Mouse (Mus musculus) kidney, adult 2 months (tissue): Measurements from ENCODE around the gene Opa3. TPM values are rescaled to one million over a fixed set of nuclear protein-coding genes. Genes with fewer than 3 reads are reported as not detected.

ENCODE experiments used
- DNase-seq: peaks from one replicate; pipeline ENCODE4 v3.0.0; 2021
- H3K27ac ChIP-seq: fragments of 200-500 bp; 2 replicates; pipeline ENCODE4 v1.5.1; 2012; ENCODE audit warnings: low read depth, low read length, control low read depth, inconsistent platforms; ENCODE audit not compliant: insufficient read depth
- H3K27me3 ChIP-seq: fragments of 200-500 bp; replicated peaks from 2 replicates; pipeline ENCODE4 v1.6.1; 2012; ENCODE audit warnings: mild to moderate bottlenecking, moderate library complexity, low read length, inconsistent platforms; ENCODE audit not compliant: control insufficient read depth, insufficient read depth
- H3K36me3 ChIP-seq: fragments of 200-500 bp; 2 replicates; pipeline ENCODE4 v1.6.1; 2012; ENCODE audit warnings: mild to moderate bottlenecking, moderate library complexity, low read length, inconsistent platforms; ENCODE audit not compliant: control insufficient read depth, insufficient read depth
- H3K4me1 ChIP-seq: fragments of 200-500 bp; 2 replicates; pipeline ENCODE4 v1.6.1; 2011; ENCODE audit warnings: low read length; ENCODE audit not compliant: control insufficient read depth, insufficient read depth
- H3K4me3 ChIP-seq: fragments of 200-500 bp; 2 replicates; pipeline ENCODE4 v1.5.1; 2011; ENCODE audit warnings: mild to moderate bottlenecking, low read depth, low read length, control low read depth; ENCODE audit not compliant: insufficient read depth
- CTCF ChIP-seq: fragments of 200-500 bp; conservative IDR thresholded peaks from 2 replicates; pipeline ENCODE4 v1.5.1; 2011; ENCODE audit warnings: low read depth, mild to moderate bottlenecking, control low read depth, low read length, moderate library complexity, mixed read lengths; ENCODE audit not compliant: insufficient read depth, insufficient read length
- POLR2A ChIP-seq: fragments of 200-500 bp; IDR thresholded peaks from one replicate; pipeline ENCODE4 v1.6.1; 2011; ENCODE audit warnings: low read depth, low read length, control low read depth
- WGBS: fragments of 180-500 bp; shearing (Covaris S2); methylation state at CpG from one replicate; pipeline ENCODE4 v1.1.7; 2018; 5-methylcytosine and 5-hydroxymethylcytosine counted together
- polyA plus RNA-seq: library from polyadenylated mRNA; depleted of rRNA; stranded (reverse); fragments of >200 nt; gene quantifications from 2 replicates; pipeline ENCODE4 v1.2.3, GENCODE M21; 2012

Opa3 gene
- polyA plus RNA-seq, 1 experiment, result 41.7 TPM

GRCm38 (mm10) chr7:19235092-19235671 is 7.0 kb downstream of the Opa3 start:
- Histone ChIP-seq H3K27ac (no peak overlapping the region), H3K4me3 (no peak overlapping the region), H3K36me3 (no peaks in the 10 kb centered on the region), H3K4me1 (peaks cover 26% of the 10 kb centered on the region; the same call in 1 of the 2 replicates), H3K27me3 (no peaks in the 10 kb centered on the region)
- TF ChIP-seq CTCF (no peak), POLR2A (no peak)
- WGBS, result 61% methylated on average over 2 of the region's 2 CpGs
- DNase-seq, result no peak

DNA sequence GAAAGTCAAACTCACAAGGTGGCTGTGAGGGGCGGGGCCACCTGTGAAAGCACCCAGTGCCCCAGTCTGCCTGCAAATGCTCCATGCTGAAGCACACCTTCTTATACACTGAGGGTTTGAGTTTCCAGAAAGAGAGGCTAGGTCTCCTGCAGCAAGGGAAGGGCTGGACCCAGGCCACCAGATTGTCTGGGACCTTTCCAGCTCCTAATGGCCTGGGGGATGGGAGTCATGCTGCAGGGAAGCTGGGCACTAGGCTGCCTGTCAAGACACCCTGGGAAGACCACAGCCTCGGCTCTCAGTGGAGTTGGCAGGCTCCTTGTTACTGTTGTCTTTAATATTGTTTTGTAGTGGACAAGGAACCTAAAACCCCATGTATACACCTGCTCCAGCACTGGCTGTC is 8.3 kb downstream of the Opa3 start:
- no peaks in the 10 kb centered on the region for H3K27me3 ChIP-seq
- no peak overlapping the region for H3K4me3 ChIP-seq
- peaks cover 15% of the 10 kb centered on the region; the same call in 1 of the 2 replicates for H3K4me1 ChIP-seq
- no peak for TF ChIP-seq POLR2A
- no peak for TF ChIP-seq CTCF
- no peak overlapping the region for H3K27ac ChIP-seq
- DNase-seq, result no peak
- no peaks in the 10 kb centered on the region for H3K36me3 ChIP-seq
- WGBS, result 62% methylated on average over 2 of the region's 2 CpGs

DNA sequence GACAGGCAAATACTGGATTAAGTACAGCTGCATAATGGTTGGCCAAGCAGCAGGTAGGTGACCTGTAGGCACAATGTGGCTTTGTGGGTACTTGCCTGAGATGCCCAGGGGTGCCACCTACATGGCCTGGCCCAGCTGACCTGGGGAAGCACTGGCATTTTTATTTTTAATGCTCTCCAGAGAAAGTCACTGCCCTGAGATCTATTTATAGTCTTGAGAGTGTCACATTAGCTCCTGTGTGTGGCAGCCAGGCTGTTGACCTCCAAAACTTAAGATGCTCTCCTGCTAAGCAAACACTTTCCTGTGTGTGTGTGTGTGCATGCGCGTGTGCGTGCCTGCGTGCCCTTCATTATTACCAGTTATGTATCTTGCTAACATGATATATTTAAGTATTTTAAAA is 10.2 kb downstream of the Opa3 start:
- Histone ChIP-seq H3K27me3 (no peaks in the 10 kb centered on the region), H3K27ac (no peak overlapping the region), H3K4me3 (no peak overlapping the region), H3K4me1 (peaks cover 3% of the 10 kb centered on the region; the same call in 1 of the 2 replicates), H3K36me3 (no peaks in the 10 kb centered on the region)
- DNase-seq, result no peak
- whole genome bisulfite sequencing, result 91% methylated on average over 4 of the region's 4 CpGs
- TF ChIP-seq CTCF, result no peak
- TF ChIP-seq POLR2A, result no peak

DNA sequence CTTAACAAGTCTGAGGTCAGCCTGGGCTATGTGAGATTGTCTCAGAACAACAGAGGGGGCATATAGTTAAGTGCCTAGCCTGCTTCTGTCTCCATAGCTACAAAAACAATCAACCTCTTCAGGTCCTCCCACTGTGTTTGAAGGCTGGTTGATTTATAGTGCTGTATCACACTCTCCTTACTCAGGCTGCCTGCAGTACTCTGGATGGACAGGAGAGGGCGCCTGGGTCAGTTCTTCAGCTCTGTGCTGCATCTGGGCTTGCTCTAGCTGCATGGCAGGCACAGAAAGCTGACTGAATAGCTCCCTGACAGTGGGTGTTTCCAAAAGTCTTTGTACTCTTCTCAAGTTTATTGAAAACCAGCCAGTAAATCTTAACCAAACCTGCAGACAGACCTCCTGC is 11.3 kb downstream of the Opa3 start:
- H3K4me1 ChIP-seq, result peaks cover 3% of the 10 kb centered on the region; the same call in 1 of the 2 replicates
- DNase-seq, result peak; percentile 92
- TF ChIP-seq POLR2A (no peak), CTCF (peak; percentile 96)
- H3K4me3 ChIP-seq, result no peak overlapping the region
- H3K27ac ChIP-seq, result no peak overlapping the region
- H3K27me3 ChIP-seq, result no peaks in the 10 kb centered on the region
- 0% methylated on average over 1 of the region's 1 CpGs for WGBS
- no peaks in the 10 kb centered on the region for H3K36me3 ChIP-seq

DNA sequence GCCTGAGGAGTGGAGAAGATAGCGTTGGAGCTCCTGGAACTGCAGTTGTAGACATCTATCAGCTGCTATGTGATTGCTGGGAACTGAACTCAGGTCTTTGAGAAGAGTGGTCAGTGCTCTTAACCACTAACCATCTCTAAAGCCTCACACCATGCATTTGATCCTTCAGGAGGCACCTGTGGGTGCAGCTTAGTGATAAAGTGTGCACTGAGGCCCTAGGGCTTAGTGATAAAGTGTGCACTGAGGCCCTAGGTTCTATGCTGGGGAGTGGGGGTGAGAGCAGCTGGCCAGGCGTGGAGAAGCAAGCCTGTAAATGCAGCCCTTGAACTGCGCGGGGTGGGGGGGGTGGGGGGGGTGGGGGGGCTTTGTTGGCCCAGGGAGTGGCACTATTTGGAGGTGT is 11.9 kb downstream of the Opa3 start:
- no peak overlapping the region for H3K4me3 ChIP-seq
- no peak for DNase-seq
- peaks cover 3% of the 10 kb centered on the region; the same call in 1 of the 2 replicates for H3K4me1 ChIP-seq
- H3K27ac ChIP-seq, result no peak overlapping the region
- no peaks in the 10 kb centered on the region for H3K27me3 ChIP-seq
- TF ChIP-seq CTCF, result no peak
- TF ChIP-seq POLR2A, result no peak
- 58% methylated on average over 4 of the region's 4 CpGs for WGBS
- H3K36me3 ChIP-seq, result no peaks in the 10 kb centered on the region

DNA sequence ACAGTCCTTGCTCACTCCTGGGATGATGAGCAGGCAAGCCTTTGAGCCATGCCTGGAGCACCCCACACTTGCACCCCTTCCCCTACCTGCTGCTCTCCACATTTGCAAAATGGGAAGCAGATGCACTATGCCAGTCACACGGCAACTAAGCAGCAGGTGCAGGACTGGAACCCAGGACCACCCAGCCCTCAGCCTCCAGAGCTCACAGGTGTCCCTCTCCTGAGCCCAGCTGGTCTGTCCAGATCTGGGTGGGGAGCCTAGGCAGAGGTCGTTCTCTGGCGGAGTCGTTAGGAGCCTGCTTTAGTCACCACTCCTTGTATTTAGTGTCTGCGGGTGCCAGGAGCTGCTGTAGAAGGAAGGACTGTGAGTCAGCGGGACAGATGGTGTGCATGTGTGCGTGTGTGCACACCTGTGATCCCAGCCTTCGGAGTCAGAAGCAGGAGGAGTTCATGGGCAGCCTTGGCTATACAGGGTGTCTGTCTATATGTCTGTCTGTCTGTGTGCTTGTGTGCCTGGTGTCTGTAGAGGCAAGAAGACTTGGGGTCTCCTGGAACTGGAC is 12.8 kb downstream of the Opa3 start:
- no peak for DNase-seq
- H3K27me3 ChIP-seq, result no peaks in the 10 kb centered on the region
- no peak overlapping the region for H3K27ac ChIP-seq
- no peak overlapping the region for H3K4me3 ChIP-seq
- H3K36me3 ChIP-seq, result no peaks in the 10 kb centered on the region
- 87% methylated on average over 8 of the region's 8 CpGs for WGBS
- peaks cover 3% of the 10 kb centered on the region; the same call in 1 of the 2 replicates for H3K4me1 ChIP-seq
- TF ChIP-seq POLR2A (no peak), CTCF (no peak)

- 58% methylated on average over 1 of the region's 1 CpGs for WGBS
Observed at GRCm38 (mm10) chr7:19242005-19242404, 13.9 kb downstream of the Opa3 start.

More at GRCm38 (mm10) chr7:19242005-19242404, 13.9 kb downstream of the Opa3 start:
- DNase-seq, result no peak
- Histone ChIP-seq H3K27me3 (no peaks in the 10 kb centered on the region), H3K27ac (no peak overlapping the region), H3K4me3 (no peak overlapping the region), H3K36me3 (no peaks in the 10 kb centered on the region), H3K4me1 (peaks cover 3% of the 10 kb centered on the region; the same call in 1 of the 2 replicates)
- TF ChIP-seq POLR2A (no peak), CTCF (no peak)
